Mouse (Mus musculus): ENCODE results near the gene Adrm1. TPM values are rescaled to one million over a fixed set of nuclear protein-coding genes. Genes with fewer than 3 reads are reported as not detected.
A peak's percentile ranks its signal among the peaks of the same experiment; 100 is the strongest.
"Not testable (repeated sequence)": the region's sequence is repeated elsewhere in the genome, so short reads cannot be mapped to it uniquely, and the experiment has no call there.

The Adrm1 gene
- polyA plus RNA-seq, 1 experiment = not detected

DNA sequence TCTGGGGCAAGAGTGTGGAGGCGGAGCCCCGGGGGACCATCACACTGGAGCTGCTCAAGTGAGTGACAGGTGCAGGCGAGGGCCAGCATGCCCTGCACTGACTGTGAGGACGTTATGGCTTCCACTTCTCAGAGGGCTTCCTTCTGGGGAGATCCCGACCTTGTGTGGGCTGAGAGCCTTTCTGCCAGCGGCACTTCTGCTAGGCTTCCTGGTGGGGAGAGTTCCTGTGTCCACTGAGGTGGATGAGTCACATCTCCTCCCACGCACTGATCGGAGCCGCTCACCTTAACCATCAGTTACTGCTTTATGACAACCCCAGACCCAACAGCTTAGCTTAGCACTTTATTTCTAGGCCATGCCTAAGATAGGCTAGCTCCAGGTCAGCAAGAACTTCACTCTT lies 22.7 kb upstream of the Adrm1 start:
- Histone ChIP-seq H3K4me1 (ENCODE audit: control insufficient read depth, insufficient read depth, low read length) (no peaks in the 10 kb centered on the region), H3K4me3 (ENCODE audit: insufficient read depth, low read depth, low read length) (no peak overlapping the region), H3K27ac (ENCODE audit: insufficient read depth, low read depth, low read length) (no peak overlapping the region)
- 86% methylated on average over 9 of the region's 9 CpGs for WGBS
- no peak for TF ChIP-seq POLR2A (IDR thresholded peaks at IDR 0.05; ENCODE audit: insufficient read depth, low read depth, low read length)
- TF ChIP-seq CTCF (IDR thresholded peaks at IDR 0.05; ENCODE audit: insufficient read depth, low read depth, low read length) = no peak

DNA sequence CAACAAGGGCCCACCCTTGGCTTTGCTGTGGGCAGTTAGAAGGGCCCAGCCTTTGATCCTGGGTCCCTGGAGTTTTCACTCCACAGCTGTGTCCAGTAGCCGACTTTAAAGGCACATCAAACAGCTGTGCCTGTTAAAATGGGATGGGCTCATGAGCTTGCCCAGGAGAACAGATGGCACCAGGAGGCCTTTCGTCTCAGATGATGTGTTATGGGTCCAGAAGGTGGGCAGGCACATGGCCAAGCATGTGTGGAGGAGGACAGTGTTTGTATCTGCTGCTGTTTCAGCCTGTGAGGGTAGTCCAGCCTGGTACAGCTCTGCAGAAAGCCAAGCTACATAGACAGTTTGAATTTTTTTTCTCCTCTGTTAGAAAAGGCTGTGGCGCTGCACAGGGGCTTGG lies 16.5 kb upstream of the Adrm1 start:
- no peak overlapping the region for H3K4me3 ChIP-seq (ENCODE audit: insufficient read depth, low read depth, low read length)
- no peak overlapping the region for H3K27ac ChIP-seq (ENCODE audit: insufficient read depth, low read depth, low read length)
- 80% methylated on average over 3 of the region's 3 CpGs for WGBS
- TF ChIP-seq POLR2A (IDR thresholded peaks at IDR 0.05; ENCODE audit: insufficient read depth, low read depth, low read length) = no peak
- no peak for TF ChIP-seq CTCF (IDR thresholded peaks at IDR 0.05; ENCODE audit: insufficient read depth, low read depth, low read length)
- H3K4me1 ChIP-seq (ENCODE audit: control insufficient read depth, insufficient read depth, low read length) = no peaks in the 10 kb centered on the region

DNA sequence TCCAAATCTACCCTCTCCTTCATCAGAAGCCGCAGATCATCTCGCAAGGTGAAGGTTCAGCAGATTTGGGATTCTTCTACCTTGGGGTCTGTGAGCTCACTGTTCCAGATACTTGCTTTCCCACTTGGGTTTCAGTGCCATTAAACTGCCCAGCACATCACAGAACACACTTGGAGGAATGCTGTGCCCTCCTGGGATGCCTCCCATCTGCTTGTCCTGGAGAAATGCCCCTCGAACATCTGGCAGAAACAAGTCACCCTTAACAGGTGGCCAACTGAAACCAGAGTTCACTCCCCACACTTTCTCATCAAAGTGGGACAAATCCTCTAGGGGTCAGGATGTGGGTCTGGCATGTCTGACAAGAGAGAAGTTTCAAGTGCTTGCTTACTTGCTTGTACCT lies 12.7 kb upstream of the Adrm1 start:
- H3K4me1 ChIP-seq (ENCODE audit: control insufficient read depth, insufficient read depth, low read length) = no peaks in the 10 kb centered on the region
- TF ChIP-seq CTCF (IDR thresholded peaks at IDR 0.05; ENCODE audit: insufficient read depth, low read depth, low read length) = no peak
- TF ChIP-seq POLR2A (IDR thresholded peaks at IDR 0.05; ENCODE audit: insufficient read depth, low read depth, low read length) = no peak
- H3K27ac ChIP-seq (ENCODE audit: insufficient read depth, low read depth, low read length) = no peak overlapping the region
- no peak overlapping the region for H3K4me3 ChIP-seq (ENCODE audit: insufficient read depth, low read depth, low read length)
- WGBS = 96% methylated on average over 3 of the region's 3 CpGs

DNA sequence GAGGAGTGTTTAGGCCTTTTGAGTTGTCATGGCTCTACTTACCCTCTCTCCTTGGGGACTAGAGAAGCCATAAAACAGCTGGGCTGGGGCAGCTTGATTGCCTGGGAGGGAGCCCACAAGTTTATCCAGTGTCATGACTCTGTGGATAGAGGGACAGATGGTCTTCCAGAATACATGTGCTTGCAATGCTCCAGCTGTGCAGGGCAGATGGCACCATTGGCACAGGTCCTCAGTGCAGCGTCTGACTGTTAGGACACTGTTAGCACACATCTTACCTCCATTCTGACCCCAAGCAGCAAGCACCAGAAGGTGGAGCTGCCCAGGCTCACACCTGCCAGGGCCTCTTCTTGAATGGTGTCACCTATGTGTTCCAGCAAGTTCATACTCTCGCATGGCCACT lies 5.4 kb upstream of the Adrm1 start:
- Histone ChIP-seq H3K27ac (ENCODE audit: insufficient read depth, low read depth, low read length) (no peak overlapping the region), H3K4me3 (ENCODE audit: insufficient read depth, low read depth, low read length) (no peak overlapping the region), H3K4me1 (ENCODE audit: control insufficient read depth, insufficient read depth, low read length) (peaks cover 5% of the 10 kb centered on the region; the same call in 1 of the 2 replicates)
- TF ChIP-seq CTCF (IDR thresholded peaks at IDR 0.05; ENCODE audit: insufficient read depth, low read depth, low read length) (no peak), POLR2A (IDR thresholded peaks at IDR 0.05; ENCODE audit: insufficient read depth, low read depth, low read length) (no peak)
- 84% methylated on average over 2 of the region's 2 CpGs for WGBS

DNA sequence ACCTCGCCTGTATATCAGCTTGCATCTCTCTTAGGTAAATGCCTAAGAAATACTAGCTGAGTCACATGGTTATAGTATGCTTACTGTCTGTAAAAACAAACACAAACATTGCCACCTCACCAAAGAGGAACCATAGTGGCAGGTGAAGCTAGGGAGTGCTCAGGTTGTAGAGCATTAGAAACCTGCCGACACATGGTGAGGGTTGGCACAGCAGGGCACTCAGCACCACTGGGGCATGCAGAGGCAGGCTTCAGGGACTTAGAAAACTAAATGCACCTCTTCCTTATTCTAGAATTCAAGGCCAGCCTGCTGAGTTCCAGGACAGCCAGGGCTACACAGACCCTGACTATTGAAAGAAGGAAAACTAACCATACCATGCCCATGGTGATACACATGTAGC lies 4.4 kb upstream of the Adrm1 start:
- WGBS = 96% methylated on average over 2 of the region's 2 CpGs
- TF ChIP-seq POLR2A (IDR thresholded peaks at IDR 0.05; ENCODE audit: insufficient read depth, low read depth, low read length) (no peak), CTCF (IDR thresholded peaks at IDR 0.05; ENCODE audit: insufficient read depth, low read depth, low read length) (no peak)
- Histone ChIP-seq H3K4me3 (ENCODE audit: insufficient read depth, low read depth, low read length) (no peak overlapping the region), H3K27ac (ENCODE audit: insufficient read depth, low read depth, low read length) (no peak overlapping the region), H3K4me1 (ENCODE audit: control insufficient read depth, insufficient read depth, low read length) (peaks cover 7% of the 10 kb centered on the region; the same call in 1 of the 2 replicates)

DNA sequence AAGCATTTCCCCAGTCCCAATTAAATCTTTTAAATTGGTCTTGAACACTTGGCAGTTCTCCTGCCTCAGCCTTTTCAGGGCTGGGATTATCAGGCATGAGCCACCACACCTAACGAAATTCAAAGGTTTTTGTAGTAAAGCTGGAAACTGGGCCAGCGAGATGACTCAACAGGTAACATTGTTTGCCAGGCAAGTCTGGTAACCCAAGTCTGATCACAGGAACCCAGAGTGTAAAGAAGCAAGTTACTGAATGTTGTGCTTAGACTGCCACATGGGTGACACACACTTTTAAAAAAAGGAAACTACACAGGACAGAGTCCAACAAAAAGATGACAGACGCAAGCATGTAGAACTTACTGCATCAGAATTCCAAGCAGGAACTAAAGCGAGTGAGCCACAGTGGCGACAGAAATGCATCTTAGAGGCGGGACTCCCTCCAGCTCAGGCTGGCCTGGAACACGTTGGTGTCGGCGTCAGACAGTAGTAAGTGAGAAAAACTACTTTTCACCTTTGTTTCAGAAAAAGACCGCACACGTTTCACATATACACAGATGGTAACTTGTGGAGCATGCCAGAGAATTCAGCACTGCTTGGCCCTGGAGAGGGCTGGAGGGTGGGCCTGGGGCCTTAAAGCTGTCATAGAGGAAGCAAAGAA lies 1.0 kb upstream of the Adrm1 start:
- TF ChIP-seq CTCF (IDR thresholded peaks at IDR 0.05; ENCODE audit: insufficient read depth, low read depth, low read length) = no peak
- no peak for TF ChIP-seq POLR2A (IDR thresholded peaks at IDR 0.05; ENCODE audit: insufficient read depth, low read depth, low read length)
- Histone ChIP-seq H3K4me1 (ENCODE audit: control insufficient read depth, insufficient read depth, low read length) (peaks cover 25% of the 10 kb centered on the region), H3K4me3 (ENCODE audit: insufficient read depth, low read depth, low read length) (no peak overlapping the region), H3K27ac (ENCODE audit: insufficient read depth, low read depth, low read length) (no peak overlapping the region)
- WGBS = 81% methylated on average over 11 of the region's 11 CpGs

DNA sequence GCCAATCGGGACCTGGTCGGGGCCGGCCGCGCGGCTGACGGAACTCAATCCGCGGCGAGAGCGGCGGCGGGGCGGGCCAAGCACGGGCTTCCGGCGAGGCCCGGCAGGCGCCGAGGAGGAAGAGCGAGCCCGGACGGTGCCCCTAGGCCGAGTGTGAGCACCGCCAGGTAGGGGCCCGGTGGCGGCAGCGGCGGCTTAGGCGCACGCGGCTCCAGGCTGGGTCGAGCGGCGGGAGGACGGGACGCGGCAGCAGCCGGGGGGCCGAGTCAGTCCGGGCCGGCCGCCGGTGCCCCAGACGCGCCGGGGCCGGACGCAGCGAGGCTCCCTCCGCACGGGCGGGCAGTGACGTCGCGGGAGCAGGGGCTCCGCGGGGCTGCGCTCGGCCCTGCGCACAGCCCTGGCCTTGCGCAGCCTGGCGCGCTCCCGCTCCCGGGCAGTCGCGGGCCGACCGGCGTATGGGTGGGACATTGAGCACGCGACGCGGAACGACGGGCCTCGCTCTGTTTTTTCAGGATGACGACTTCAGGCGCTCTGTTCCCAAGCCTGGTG lies 311 bp downstream of the Adrm1 start:
- H3K4me1 ChIP-seq (ENCODE audit: control insufficient read depth, insufficient read depth, low read length) = peaks cover 25% of the 10 kb centered on the region
- under 1% methylated on average over 80 of the region's 80 CpGs for WGBS
- H3K27ac ChIP-seq (ENCODE audit: insufficient read depth, low read depth, low read length) = peak overlapping the region; percentile 74
- TF ChIP-seq POLR2A (IDR thresholded peaks at IDR 0.05; ENCODE audit: insufficient read depth, low read depth, low read length) = peak; percentile 79; the same call in 1 of the 2 replicates
- no peak for TF ChIP-seq CTCF (IDR thresholded peaks at IDR 0.05; ENCODE audit: insufficient read depth, low read depth, low read length)
- H3K4me3 ChIP-seq (ENCODE audit: insufficient read depth, low read depth, low read length) = peak overlapping the region; percentile 97

DNA sequence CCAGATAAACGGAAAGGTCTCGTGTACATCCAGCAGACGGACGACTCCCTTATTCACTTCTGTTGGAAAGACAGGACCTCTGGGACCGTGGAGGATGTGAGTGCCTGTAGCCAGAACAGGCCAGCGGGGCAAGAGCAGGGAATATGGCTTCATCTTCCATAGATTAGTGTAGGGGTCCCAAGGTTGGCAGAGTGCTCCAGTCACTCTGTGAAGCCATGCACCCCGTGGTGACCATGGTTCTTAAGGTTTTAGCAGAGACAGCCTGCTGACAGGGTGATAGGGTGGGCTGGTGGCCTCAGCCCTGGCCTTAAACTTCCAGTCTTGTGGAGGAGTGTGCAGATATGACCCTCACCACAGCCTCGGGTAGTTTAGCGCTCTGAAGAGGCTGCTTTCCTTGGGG lies 867 bp downstream of the Adrm1 start:
- TF ChIP-seq CTCF (IDR thresholded peaks at IDR 0.05; ENCODE audit: insufficient read depth, low read depth, low read length) (no peak), POLR2A (IDR thresholded peaks at IDR 0.05; ENCODE audit: insufficient read depth, low read depth, low read length) (no peak)
- Histone ChIP-seq H3K4me3 (ENCODE audit: insufficient read depth, low read depth, low read length) (peak overlapping the region; percentile 97), H3K4me1 (ENCODE audit: control insufficient read depth, insufficient read depth, low read length) (peaks cover 25% of the 10 kb centered on the region), H3K27ac (ENCODE audit: insufficient read depth, low read depth, low read length) (no peak overlapping the region)
- WGBS = under 1% methylated on average over 9 of the region's 9 CpGs

DNA sequence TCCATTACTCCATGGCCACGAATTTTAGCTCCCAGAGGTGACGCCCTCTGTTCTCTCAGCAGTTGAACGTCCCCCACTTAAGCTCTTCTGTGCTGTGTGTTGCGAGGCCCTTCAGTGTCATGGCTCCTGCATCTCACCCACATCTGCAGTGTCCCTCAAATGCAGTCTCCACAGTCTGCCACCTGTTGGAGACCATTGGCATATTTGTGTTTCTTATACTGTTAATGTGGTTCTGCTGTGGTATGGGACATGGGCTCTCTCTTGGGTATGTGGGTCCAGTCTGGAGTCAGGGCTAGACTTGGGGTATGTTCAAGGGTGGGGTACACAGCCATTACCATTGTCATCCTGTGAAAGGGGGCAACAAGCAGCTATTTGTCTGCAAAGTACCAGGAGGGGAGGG lies 1.9 kb downstream of the Adrm1 start:
- no peak for TF ChIP-seq CTCF (IDR thresholded peaks at IDR 0.05; ENCODE audit: insufficient read depth, low read depth, low read length)
- TF ChIP-seq POLR2A (IDR thresholded peaks at IDR 0.05; ENCODE audit: insufficient read depth, low read depth, low read length) = no peak
- Histone ChIP-seq H3K4me3 (ENCODE audit: insufficient read depth, low read depth, low read length) (peak overlapping the region; percentile 97; the same call in 1 of the 2 replicates), H3K4me1 (ENCODE audit: control insufficient read depth, insufficient read depth, low read length) (peaks cover 25% of the 10 kb centered on the region), H3K27ac (ENCODE audit: insufficient read depth, low read depth, low read length) (no peak overlapping the region)
- 73% methylated on average over 4 of the region's 4 CpGs for WGBS

DNA sequence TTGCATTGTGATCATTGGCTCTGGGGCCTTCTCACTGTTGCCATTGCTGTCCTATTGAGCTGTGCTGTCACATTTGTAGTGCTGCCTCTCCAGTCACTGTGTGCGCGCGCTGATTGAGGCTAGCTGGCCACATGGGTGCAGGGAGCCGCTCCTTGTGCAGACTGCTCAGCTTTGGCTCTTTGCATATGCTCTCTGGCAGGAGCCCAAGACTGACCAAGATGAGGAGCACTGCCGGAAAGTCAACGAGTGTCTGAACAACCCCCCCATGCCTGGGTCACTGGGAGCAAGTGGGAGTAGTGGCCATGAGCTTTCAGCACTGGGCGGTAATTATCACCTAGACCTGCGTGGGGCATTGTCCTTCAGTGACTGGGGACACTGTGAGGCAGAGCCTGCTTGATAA lies 2.4 kb downstream of the Adrm1 start:
- H3K27ac ChIP-seq (ENCODE audit: insufficient read depth, low read depth, low read length); H3K4me3 ChIP-seq (ENCODE audit: insufficient read depth, low read depth, low read length): not testable (repeated sequence)
- H3K4me1 ChIP-seq (ENCODE audit: control insufficient read depth, insufficient read depth, low read length) = peaks cover 25% of the 10 kb centered on the region
- WGBS = 80% methylated on average over 8 of the region's 8 CpGs
